Mouse (Mus musculus) lung, postnatal 0 days (tissue): Measurements from ENCODE around the gene Bard1. TPM values are rescaled to one million over a fixed set of nuclear protein-coding genes. Genes with fewer than 3 reads are reported as not detected.

Source experiments
- ATAC-seq: fragments of 200-750 bp; cut with Nextera tagmentation; 2 replicates; pipeline ENCODE4 v1.8.0; 2017; ENCODE audit warnings: moderate library complexity
- DNase-seq: peaks from one replicate; pipeline ENCODE4 v3.0.0-alpha.2; 2016; ENCODE audit warnings: low spot score
- H3K27ac ChIP-seq: fragments of 300-500 bp; sonication (generic); 2 replicates; pipeline ENCODE4 v1.5.1; 2014; ENCODE audit warnings: antibody characterized with exemption, mild to moderate bottlenecking, low read length, mixed read lengths
- H3K27me3 ChIP-seq: fragments of 300-500 bp; sonication (generic); replicated peaks from 2 replicates; pipeline ENCODE4 v1.6.1; 2014; ENCODE audit warnings: low read length, mixed read lengths; ENCODE audit not compliant: insufficient read depth
- H3K36me3 ChIP-seq: fragments of 300-500 bp; sonication (generic); 2 replicates; pipeline ENCODE4 v1.6.1; 2014; ENCODE audit warnings: low read length, mixed read lengths; ENCODE audit not compliant: insufficient read depth
- H3K4me1 ChIP-seq: fragments of 300-500 bp; sonication (generic); 2 replicates; pipeline ENCODE4 v1.6.1; 2014; ENCODE audit warnings: antibody characterized with exemption, low read depth, low read length, mixed read lengths; ENCODE audit not compliant: insufficient read depth
- H3K4me2 ChIP-seq: fragments of 300-500 bp; sonication (generic); replicated peaks from 2 replicates; pipeline ENCODE4 v1.6.1; 2014; ENCODE audit warnings: low read depth, mild to moderate bottlenecking, low read length, moderate library complexity, mixed read lengths
- H3K4me3 ChIP-seq: fragments of 300-500 bp; sonication (generic); 2 replicates; pipeline ENCODE4 v1.5.1; 2014; ENCODE audit warnings: low read depth, low read length
- H3K9ac ChIP-seq: fragments of 300-500 bp; sonication (generic); replicated peaks from 2 replicates; pipeline ENCODE4 v1.6.1; 2014; ENCODE audit warnings: low read depth, mild to moderate bottlenecking
- H3K9me3 ChIP-seq: fragments of 300-500 bp; sonication (generic); 2 replicates; pipeline ENCODE4 v1.6.1; 2016; ENCODE audit warnings: low read length, mixed read lengths
- CTCF ChIP-seq: IDR thresholded peaks from 2 replicates; pipeline ENCODE4 v1.5.1; 2016; ENCODE audit warnings: antibody characterized with exemption, mild to moderate bottlenecking
- EP300 ChIP-seq: IDR thresholded peaks from 2 replicates; pipeline ENCODE4 v1.6.1; 2016; ENCODE audit warnings: antibody characterized with exemption, mild to moderate bottlenecking, control low read depth
- WGBS: fragments of 180-500 bp; shearing (Covaris S2); extraction: QIAGEN DNeasy Blood & Tissue Kit; methylation state at CpG from one replicate; pipeline ENCODE4 v1.1.7; 2014; 5-methylcytosine and 5-hydroxymethylcytosine counted together
- polyA plus RNA-seq: library from polyadenylated mRNA; unstranded; fragments of >200 nt; fragmentation: Nextera tagmentation; extraction: Ambion mirVana; gene quantifications from 2 replicates; pipeline ENCODE4 v1.2.1, GENCODE M21; 2015

Bard1 gene
- polyA plus RNA-seq, 1 experiment from 2014 or later, result 0.37 TPM

DNA sequence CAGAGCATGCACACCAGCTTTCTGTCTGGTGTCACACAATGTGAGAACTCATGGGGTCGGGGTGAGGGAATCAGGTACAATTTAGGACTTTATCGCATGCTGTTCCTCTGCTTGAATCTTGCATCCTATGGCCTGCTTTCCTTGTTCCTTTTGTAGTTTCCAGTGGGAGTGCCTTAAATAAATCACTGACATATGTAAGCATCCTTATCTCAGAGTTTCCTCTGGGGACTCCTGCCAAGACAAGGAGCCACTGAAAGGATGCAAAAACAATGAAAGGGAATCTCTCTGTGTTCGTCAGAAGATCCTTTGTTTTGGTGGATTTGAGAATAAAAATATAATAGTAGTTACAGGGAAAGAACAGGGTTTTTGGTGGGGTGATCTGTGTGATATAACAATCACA, 106.2 kb downstream of the Bard1 start:
- no peak overlapping the region for H3K4me3 ChIP-seq
- ATAC-seq (no peak), DNase-seq (no peak)
- no peak for TF ChIP-seq CTCF
- 0 out of 2 replicates have a peak, but pooled peaks have one; percentile 46 for TF ChIP-seq EP300
- H3K27ac ChIP-seq, result no peak overlapping the region
- no peak overlapping the region for H3K9ac ChIP-seq
- no peaks in the 10 kb centered on the region for H3K4me1 ChIP-seq
- H3K9me3 ChIP-seq, result no peaks in the 10 kb centered on the region
- no peaks in the 10 kb centered on the region for H3K36me3 ChIP-seq
- H3K27me3 ChIP-seq, result no peaks in the 10 kb centered on the region
- H3K4me2 ChIP-seq, result no peak overlapping the region
- 43% methylated on average over 3 of the region's 3 CpGs for WGBS
